Mouse (Mus musculus) gastrocnemius, adult 8-10 months (tissue): ENCODE measurements around the gene Selenov. TPM values are rescaled to one million over a fixed set of nuclear protein-coding genes. Genes with fewer than 3 reads are reported as not detected.

Experiments
- DNase-seq, 2 experiments: peaks; one replicate each; pipeline ENCODE4 v3.0.0; 2022; ENCODE audit warnings: low spot score in 2 of 2
- total RNA-seq, 4 experiments: library from RNA; stranded (reverse); gene quantifications; 2 replicates each; pipeline ENCODE4 v1.2.4; 2022

Gene Selenov
- total RNA-seq: not detected

DNA sequence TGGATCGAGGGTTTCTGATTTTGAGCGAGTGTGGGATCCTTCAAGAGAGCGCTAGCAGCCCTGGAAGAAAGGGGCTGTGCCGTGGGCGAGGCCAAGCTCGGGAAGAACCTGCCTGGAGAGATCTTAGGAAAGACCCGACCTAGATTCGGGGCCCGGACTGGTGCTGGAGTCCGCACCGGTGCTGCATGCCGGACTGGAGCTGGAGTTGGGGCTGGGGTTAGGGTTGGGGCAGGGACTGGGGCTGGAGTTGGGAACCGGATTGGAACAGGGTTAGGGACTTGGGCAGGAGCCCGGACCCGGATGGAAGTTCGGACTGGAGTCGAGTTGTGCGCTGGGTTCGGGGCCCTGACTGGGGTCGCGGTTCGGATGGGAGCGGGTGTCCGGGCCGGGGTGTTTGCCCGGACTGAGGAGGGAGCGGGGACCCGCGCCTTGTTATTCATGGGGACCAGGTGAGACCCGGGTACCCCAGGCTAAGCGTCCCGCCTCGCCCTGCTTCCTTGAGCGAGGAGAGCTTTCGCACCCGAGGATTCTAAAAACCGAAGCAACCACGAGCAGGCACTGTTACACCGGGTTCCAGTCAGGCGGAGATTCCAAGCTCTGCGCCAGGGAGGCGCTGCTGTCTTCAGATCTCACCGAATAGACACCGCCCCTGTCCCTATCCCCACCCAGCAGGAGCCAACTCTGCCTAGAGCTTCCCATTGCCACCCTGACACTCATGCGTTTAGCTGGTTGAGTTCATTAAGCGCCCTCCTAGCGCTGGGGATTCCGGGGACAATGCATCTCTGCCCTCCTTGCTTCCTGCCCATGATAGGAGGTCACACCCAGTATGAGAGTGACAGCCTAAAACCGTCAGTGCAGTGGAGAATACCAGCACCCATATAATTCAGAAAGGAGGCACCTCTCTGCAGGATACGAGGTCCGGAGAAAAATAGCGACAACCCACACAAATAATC lies at the start of gene Selenov:
Gene Selenov, minus strand, starts transcription at position 549 of the 953 bp plus-strand sequence.
- DNase-seq: no peak

DNA sequence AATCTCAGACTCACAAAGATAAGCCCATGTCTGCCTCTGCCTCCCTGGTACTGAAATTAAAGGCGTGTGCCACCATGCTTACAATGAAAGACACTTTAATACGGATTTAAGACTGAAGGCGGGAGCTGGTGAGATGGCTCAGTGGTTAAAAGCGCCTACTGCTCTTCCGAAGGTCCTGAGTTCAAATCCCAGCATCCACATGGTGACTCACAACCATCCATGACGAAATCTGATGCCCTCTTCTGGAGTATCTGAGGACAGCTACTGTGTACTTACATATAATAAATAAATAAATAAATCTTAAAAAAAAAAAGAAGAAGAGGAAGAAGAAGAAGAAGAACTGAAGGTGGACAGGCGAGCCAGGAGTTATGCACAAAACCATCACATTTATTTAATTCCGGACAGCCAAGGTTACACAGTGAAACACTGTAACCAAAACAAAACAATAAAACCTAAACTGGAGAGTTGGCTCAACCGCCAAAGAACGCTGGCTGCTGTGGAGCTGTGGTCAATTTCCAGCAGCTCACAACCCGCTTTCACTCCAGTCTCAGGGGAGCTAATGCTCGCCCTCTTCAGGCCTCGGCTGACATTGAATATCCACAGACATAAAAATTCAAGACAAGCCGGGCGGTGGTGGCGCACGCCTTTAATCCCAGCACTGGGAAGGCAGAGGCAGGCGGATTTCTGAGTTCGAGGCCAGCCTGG lies 48.4 kb upstream of the Selenov start:
- peak; percentile 43 to 62 for DNase-seq

DNA sequence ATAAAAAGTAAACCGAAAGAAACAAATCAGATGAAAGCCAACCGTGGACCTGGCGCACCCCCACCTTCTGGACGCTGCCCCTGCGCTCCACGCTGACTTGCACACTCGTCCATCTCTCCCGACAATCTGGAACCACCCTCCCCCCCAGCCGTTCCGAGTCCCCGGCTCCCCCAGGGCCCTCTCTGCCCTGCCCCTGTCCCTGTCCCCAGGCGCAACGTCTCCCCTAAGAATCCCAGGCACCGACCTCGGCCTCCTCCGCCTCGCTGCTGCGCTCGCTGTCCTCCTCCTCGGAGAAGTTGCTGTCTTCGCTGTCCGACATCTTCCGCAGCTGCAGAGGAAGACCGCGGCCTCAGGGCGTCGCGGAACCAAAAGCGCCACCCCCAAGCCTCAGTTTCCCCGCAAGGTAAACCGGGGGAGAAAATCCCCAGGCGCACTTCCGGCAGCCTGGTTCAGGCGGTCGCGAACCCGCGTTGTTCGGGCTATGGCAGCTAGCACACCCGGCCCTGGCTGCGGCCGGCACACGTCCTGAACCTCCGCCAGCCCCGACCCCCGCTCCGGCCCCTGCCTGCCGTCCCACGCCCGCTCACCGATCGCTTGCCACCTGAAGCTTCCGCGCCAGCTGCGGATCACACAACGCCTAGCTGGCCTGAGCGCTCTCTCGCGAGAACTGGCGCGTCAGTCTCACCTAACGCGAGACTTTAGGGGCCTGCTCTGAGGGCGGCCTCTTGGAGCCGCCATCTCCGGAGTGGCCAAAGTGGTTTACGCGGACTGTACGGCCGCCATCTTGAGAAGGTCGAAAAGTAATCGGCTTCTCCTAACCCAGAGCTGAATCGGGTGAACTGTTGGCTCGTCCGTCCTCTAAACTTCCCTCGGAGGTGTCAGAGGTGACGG lies 47.4 kb upstream of the Selenov start, which contains the start of gene Supt5:
Gene Supt5, minus strand, starts transcription at position 639 of the 891 bp plus-strand sequence.
- DNase-seq: peak; percentile 93 to 97

DNA sequence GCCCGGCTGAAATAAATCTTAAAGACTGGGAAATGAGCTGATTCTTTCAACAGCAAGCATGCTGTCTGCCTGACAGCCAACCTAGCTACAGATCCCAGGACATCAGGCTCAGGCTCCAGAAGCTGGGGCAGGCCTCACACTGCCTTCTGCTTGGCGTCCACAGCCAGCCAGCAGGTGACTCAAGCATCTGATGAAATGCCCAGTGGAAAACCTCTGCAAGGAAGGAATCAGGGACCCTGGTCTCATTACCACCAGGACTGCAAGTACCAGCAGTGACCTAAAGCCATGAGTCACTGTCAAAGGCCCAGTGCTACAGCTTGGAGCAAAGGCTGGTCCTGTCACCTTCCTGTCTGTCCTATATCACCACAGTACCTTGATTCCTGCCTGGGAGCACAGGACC lies 44.5 kb upstream of the Selenov start:
- no peak for DNase-seq

DNA sequence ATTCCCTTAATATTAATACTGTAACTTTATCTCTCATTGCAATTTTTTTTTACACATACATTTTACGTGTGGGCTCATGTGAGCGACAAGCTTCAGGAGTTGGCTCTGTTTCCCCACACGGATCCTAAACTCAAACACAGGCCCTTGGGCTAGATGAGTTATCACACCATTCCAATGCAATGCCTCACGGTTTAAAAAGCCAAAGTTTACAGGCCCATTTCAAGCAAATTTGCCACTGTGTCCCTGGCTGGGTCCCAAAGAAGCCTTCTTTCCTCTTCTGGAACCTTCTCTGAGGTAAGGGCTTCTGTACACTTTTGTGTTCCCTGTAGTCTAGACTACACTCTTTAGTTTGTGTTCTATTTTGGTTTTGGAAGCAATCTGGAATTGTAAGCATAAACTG lies 43.5 kb upstream of the Selenov start:
- DNase-seq: no peak

DNA sequence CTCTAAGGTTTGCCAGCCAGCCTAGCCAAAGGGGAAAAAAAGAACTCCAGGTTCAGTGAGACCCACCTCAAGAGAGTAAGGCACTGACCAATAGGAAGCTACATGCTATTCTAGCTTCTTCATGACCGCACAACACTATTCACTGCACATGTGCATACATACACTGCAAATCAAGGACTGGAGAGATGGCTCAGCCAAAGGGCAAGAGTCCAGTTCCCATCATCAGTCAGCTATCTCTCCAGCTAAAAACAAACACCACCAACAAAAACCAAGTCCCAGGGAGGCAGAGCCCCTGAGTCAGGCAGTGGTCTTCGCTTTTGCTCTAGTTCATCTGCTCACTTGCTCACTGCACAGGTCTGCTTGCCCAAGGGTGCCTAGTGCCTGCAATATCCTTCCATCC lies 37.3 kb upstream of the Selenov start:
- DNase-seq: no peak

DNA sequence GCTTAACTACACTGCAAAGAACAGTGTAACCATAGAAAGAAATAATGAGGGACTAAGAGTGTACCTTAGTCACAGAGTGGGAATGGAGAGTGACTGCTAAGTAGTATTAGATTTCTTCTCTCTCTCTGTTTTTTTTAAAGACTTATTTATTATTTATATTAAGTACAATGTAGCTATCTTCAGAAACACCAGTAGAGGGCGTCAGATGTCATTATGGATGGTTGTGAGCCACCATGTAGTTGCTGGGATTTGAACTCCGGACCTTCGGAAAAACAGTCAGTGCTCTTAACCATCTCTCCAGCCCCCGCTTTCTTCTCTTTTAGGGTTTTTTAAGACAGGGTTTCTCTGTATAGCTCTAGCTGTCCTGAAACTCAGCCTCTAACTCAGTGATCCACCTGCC lies 35.5 kb upstream of the Selenov start:
- DNase-seq: no peak

DNA sequence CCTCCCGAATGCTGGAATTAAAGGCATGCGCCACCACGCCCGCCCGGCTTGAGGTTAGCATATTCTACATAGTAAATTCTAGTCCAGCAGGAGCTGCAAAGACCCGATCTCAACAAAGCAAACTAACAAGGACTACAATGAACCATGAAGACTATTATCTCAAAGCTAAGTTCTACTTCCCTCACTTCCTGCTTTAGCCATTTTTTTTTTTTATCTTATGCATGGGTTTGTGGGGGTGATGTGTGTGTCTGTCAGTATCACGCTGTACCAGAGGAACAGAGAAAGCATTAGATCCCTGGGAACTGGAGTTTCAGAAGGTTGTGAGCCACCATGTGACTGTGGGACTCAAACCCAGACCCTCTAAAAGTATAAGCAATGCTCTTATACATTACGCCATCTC lies 34.3 kb upstream of the Selenov start:
- DNase-seq: no peak

DNA sequence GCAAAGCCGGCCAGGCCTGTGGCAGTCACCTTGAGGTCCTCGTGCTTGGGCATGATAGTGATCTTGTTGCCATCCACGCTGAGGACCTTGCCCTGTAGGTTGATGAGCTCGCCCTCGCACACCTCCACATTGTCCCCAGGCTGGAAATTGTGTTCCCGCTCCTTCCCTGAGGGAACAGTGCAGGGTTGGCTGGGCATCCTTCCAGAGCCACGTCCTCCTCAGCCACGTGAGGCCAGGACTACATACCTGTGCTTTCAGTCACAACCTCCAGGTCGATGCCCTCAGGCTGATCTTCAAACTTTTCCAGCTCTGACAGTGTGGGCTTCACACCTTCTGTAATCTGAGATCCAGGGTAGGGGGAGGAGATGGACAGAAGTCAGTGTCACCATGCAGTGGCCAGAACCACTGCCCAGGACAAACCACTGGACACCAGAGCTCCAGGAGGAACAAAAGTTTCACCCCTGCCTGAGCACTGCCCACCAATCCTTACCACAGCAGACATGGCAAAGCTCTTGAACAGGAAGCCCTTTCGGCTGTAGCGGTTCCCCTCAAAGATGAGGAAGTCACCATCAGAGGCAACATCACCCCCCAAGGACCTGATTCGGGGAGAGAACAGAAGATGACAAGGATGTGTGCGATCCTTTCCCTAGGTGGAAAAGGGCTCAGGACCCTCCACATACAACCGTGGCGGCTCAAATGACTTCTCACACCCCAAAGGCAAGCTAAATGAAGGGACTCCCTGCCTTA lies 31.2 kb upstream of the Selenov start:
- no peak for DNase-seq

DNA sequence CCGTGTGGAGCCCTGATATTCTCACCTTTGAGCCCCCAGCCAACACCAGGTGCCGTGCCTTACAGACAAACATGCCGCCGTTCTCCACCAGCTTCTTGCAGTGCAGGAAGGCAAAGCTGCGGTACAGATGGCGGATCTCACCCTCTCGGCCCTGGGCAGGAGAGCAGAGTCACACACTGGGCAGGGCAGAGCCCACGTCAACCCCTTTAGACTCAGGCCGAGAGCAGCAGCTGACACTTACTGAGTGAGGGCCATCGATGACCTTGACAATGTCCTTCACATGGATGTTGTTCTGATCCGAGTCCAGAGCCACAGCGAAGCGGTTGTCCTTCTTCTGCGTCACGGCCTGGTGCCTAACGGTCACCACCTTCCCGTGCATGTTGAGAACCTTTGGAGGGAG lies 27.7 kb upstream of the Selenov start:
- DNase-seq: no peak

DNA sequence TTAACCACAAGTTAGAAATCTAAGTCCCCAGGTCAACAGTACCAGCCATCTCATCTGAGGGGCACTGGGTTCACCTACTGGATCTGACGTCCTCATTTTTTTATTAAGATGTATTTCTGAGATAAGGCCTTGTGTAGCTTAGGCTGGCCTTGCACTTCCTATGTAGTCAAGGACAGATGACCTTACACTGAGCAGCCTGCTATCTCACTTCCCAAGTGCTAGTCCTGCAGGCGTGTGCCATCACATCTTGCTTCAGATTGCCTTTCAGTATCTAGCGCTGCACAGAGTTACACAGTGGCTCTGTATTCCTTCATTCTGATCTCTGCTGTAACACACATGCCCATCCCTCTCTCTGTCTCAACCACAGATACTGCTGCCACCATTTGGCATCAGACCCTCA lies 27.1 kb upstream of the Selenov start:
- no peak for DNase-seq

DNA sequence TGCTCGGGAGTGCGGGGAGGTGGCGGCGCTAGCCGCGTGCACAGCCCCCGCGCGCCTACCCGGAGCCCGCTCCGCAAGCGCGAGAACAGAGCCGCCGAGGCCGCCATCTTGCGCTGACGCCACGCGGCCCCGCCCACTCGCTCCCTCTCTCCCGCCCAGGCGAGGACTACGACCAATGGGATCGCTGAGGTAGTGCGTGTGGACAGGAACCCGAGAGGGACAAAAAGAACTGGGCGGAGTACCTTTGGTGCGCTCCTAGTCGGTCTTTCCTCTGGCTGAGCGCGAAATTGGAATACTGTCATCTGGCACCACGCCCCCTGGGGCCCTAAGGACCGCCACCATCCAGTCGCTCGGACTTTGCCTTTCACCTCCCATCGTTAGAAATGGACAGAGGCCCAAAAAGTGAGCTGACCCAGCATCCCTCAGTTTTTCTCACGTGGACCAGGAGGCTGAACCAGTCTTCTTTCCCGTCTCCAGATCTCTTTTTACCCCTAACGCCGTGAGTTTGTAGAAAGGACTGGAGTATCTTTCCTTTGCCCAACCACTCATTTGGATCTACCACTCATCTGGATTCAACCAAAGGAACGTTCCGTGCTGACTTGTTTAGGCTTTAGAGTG lies 21.0 kb upstream of the Selenov start, which contains the start of gene Timm50:
Gene Timm50, minus strand, starts transcription at position 147 of the 618 bp plus-strand sequence.
- peak; percentile 95 for DNase-seq

DNA sequence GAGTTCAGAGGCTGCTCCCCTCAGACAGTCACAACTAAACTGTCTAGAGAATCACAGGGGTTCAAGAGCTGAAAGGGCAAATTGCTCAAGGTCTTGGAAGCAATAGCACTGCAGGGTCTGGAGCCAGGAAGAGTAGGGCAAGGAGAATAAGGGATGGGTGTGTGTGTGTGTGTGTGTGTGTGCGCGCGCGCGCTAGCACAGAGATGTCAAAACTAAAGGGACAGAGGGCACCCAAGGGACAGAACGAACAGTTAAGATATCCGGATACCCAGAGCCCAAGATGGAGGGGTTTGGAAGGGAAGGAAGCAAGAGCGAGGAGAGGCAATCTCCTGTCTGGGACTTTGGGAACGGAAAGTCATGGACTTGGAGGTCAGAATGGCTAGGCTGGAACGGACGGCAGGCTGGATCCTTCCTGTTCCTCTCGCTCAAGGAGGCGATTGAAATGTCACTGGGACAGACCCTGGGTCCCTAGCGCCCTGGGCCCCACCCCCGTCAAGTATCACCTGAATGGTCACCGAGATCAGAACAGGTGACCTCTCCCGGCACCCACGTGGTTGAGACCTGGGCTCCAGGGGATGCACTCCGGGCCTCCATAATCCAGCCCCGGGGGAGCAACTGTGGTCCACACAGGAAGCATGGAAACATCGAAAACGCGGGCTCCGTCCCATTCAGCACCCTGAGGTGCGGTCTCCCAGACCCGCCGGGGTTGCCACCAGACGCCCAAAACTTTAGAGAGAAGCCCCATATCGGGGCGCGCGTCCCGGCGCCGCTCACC lies 20.4 kb upstream of the Selenov start:
- DNase-seq: peak in 1 of 2 experiments; percentile 23

DNA sequence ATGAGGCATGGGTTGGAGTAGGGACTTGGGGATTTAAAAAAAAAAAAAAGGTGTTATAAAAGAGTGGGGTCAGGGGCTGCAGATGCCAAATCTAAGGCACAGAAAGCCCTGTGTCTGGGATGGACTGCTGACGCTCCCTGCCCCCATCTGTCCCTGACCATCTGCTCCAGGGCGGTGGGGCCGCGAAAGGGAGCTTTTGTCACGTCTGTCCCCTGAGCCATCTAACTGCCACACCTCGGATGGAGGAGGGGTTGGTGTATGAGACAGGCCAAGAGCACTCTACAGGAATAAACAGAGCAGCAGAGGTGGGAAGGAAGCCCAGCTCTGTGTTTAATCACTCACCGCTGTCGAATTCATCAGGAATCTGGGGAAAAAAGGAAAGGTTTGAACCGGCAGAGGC lies 18.8 kb upstream of the Selenov start:
- no peak for DNase-seq

DNA sequence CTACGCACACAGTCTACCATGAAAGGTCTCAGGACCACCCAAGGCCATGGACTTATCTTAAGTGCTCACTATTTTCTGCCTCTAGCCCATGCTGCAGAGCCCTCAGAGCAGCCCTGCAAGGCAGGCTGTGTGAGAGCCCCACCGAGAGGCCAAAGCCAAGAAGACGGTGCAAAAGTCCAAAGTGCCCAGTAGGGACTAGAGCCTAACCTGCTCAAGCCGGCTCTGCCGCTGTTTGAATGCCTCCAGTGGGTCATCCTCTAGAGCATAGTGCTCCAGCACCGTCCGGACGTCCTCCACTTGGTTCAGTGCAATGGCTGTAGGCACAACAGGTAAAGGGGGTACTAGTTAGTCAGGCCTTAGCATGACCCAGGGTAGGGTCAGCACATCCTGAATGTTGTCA lies 15.2 kb upstream of the Selenov start:
- no peak for DNase-seq

DNA sequence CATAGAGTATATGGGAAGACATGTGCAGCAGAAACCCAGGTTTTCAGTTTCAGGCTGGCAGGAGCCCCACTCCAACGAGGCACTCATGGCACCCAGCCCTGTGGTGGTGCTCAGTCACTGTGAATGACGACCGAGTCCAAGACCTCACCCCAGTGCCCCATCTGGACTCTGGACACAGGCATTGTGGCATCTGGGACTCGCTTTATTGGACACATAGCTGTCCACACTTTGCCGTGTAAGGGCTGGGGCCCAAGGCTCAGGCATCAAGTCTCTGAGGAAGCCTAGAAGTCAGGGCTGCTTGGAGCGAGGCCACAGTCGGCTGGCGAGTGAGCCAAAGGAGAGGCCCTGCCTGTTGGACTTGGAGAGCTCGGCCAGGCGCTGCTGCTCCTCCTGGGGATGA lies 14.7 kb upstream of the Selenov start:
- DNase-seq: no peak

DNA sequence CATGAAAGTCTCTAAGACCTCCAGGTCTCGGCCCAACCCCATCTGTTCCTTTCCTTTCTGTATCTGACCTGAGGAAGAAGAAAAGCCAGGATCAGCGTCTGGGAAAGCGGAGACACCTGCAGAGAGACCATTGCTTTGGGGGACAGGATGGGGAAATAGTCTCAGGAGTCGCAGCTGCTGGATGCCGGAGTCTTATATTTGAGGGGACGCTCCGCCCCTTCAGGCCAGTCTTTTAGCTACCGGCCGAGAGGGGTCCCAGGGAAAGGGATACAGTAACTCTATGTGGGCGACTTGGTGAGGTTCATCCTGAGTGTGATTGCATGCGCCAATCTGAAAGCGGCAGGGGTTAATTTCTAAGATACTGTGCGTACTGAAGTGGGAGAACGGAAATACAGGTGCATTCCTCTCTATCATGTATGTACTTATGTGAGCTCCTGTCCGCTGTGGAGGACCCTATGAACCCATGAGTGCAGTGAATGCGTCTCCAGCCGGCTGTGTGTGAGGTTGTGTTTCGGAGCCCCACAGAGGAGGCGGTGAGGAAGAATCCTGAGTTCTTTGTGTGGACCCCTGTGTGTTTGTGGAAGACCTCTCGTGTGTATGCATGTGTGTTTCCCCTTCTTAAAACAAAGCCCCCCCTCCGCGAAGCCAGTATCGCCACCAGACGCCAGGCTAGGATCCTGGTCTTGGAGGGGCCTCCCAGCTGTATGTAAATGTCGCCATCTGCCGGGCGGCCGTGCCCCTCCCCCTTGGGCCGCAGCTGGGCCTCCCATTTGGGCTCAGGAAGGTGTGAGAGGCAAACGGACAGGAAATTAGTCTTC lies 10.8 kb upstream of the Selenov start, which contains the start of gene Dll3:
Gene Dll3, minus strand, starts transcription at position 623 of the 818 bp plus-strand sequence.
- DNase-seq: no peak

DNA sequence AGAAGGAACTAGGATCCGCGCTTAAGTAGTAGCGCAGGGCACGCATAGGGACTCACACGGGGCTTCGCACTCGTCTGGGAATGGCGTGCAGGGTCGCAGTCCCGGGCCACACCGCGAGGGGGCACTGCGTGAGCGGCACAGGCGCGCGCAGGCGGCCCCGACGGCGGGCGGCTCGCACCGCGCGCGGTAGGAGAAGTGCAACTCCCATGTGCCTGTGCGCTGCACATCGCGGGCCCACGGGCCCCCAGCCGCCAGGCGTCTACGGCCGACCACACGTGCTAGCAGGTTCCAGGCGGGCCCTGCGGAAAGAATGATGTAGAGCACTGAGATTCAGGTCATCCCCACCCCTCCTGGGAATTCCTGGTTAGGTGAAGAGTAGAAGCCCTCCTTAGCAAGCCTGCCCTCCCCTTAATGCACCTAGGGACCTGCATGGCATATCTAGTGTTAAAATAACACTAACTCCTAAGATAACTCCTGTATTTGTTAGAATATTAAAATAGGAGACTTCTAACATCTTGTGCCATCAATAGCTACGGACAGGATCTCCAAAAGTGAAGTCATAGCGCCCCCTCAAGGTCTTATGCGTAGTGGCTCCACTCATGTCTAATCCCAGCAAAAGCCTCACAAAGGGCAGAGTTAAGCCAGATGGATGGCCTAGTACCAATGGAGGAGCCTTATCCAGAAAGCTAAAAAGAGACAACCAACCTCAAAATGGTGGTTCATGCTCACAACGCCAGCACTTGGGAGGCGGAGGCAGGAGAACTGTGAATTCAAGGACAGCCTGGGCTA lies 8.0 kb upstream of the Selenov start:
- DNase-seq: no peak
